Mouse (Mus musculus): ENCODE measurements around the gene Icos. TPM values are rescaled to one million over a fixed set of nuclear protein-coding genes. Genes with fewer than 3 reads are reported as not detected.

Icos gene
- 0.71 and 1.1 TPM in 2 replicates for polyA plus RNA-seq (2012; ENCODE audit: low replicate concordance)

GRCm38 (mm10) chr1:60977641-60978040 lies at the start of gene Icos:
Icos (plus strand) TSS chr1:60977927.

Other genes with a start within 250 kb of the Icos start
- gene Ctla4, start 90.9 kb upstream of the Icos start, polyA plus RNA-seq (2012; ENCODE audit: low replicate concordance), result 0.68 and 1.8 TPM in 2 replicates

Data from hematopoietic multipotent progenitor cell, adult 10-12 weeks (in vitro differentiated cells).